Comparison of ENCODE assay signal across 9 mouse cellular contexts in genomic region chr4:134950518-134951091, GRCm38 (mm10). TPM values are rescaled to one million over a fixed set of nuclear protein-coding genes. Genes with fewer than 3 reads are reported as not detected.
DNase-seq lines count a peak whose midpoint lies in the region; ATAC-seq and TF ChIP-seq lines count a peak whose summit lies in the region.
"Had no signal": no experiment of that assay in that cellular context is flagged by ENCODE, and none has a peak within 500 bp of the region (broad histone marks: within the 10 kb centered on the region; RNA-seq: fewer than 3 reads in every experiment).

No protein-coding gene starts in this region.

- H3K27ac ChIP-seq in gastrocnemius, adult 2 months, result no peak overlapping the region
- no peak overlapping the region; the same call in 1 of the 2 replicates for H3K27ac ChIP-seq in forebrain, embryonic 16.5 days (ENCODE audit: low read length)
- 0 out of 2 replicates have a peak overlapping the region, but pooled peaks have one; percentile 38 for H3K27ac ChIP-seq in midbrain, embryonic 15.5 days
- H3K27ac ChIP-seq in left cerebral cortex, adult 2 months, result no peak overlapping the region

- intact Hi-C loops in gastrocnemius, adult 2 months (cut with DNase I), result no loop called here
- intact Hi-C loops in gastrocnemius, postnatal 36 days (cut with DNase I), result no loop called here
- intact Hi-C loops in left cerebral cortex, adult 2 months (cut with DNase I), result no loop called here

- H3K9me3 ChIP-seq in forebrain, embryonic 16.5 days (ENCODE audit: control insufficient read depth, low read length), result no peaks in the 10 kb centered on the region
- no peaks in the 10 kb centered on the region for H3K9me3 ChIP-seq in midbrain, embryonic 15.5 days
- H3K9me3 ChIP-seq: G1E had no signal

- 13% methylated on average over 11 of the region's 11 CpGs for WGBS in forebrain, embryonic 16.5 days
- 17% methylated on average over 11 of the region's 11 CpGs for WGBS in midbrain, embryonic 15.5 days

- peak; percentile 12; the same call in 1 of the 2 replicates for TF ChIP-seq CTCF in gastrocnemius, adult 2 months (IDR thresholded peaks at IDR 0.05)
- no peak; the same call in 1 of the 2 replicates for TF ChIP-seq CTCF in left cerebral cortex, adult 2 months (IDR thresholded peaks at IDR 0.05)

- H3K4me2 ChIP-seq in forebrain, embryonic 16.5 days (ENCODE audit: low read length), result no peak overlapping the region
- no peak overlapping the region for H3K4me2 ChIP-seq in midbrain, embryonic 15.5 days

- DNase-seq in gastrocnemius, adult 2 months, result peak; percentile 34
- DNase-seq in gastrocnemius, postnatal 36 days, result no peak
- DNase-seq in NIH3T3 (ENCODE audit: low read depth), result peak; percentile 88
- DNase-seq in kidney, postnatal 14 days, result peak; percentile 63
- no peak for DNase-seq in c-Kit-positive CD71-positive TER-119-positive erythroid progenitor cells, embryonic 14.5 days (ENCODE audit: low spot score)
- no peak for DNase-seq in left cerebral cortex, adult 2 months (ENCODE audit: extremely low spot score in 1 of 2, low spot score in 2 of 2)

- peak; percentile 85 for ATAC-seq in forebrain, embryonic 16.5 days
- peak; percentile 70 for ATAC-seq in midbrain, embryonic 15.5 days (replicated peaks)

- H3K27me3 ChIP-seq in forebrain, embryonic 16.5 days (replicated peaks; ENCODE audit: control insufficient read depth, insufficient read depth, low read length), result no peaks in the 10 kb centered on the region
- H3K27me3 ChIP-seq in midbrain, embryonic 15.5 days (replicated peaks), result 0 out of 2 replicates have a peak, but pooled peaks cover 4% of the 10 kb centered on the region

- H3K4me1 ChIP-seq in forebrain, embryonic 16.5 days (replicated peaks; ENCODE audit: control insufficient read depth, insufficient read depth, low read length), result peaks cover 16% of the 10 kb centered on the region
- peaks cover 14% of the 10 kb centered on the region; the same call in 1 of the 2 replicates for H3K4me1 ChIP-seq in midbrain, embryonic 15.5 days

- H3K36me3 ChIP-seq in forebrain, embryonic 16.5 days (ENCODE audit: control insufficient read depth, insufficient read depth), result no peaks in the 10 kb centered on the region
- H3K36me3 ChIP-seq in midbrain, embryonic 15.5 days (replicated peaks), result no peaks in the 10 kb centered on the region
- H3K36me3 ChIP-seq: G1E had no signal

- no peak overlapping the region for H3K4me3 ChIP-seq in gastrocnemius, adult 2 months
- no peak overlapping the region for H3K4me3 ChIP-seq in forebrain, embryonic 16.5 days (replicated peaks; ENCODE audit: low read length)
- no peak overlapping the region for H3K4me3 ChIP-seq in midbrain, embryonic 15.5 days
- H3K4me3 ChIP-seq in left cerebral cortex, adult 2 months, result no peak overlapping the region

- H3K9ac ChIP-seq in forebrain, embryonic 16.5 days (replicated peaks; ENCODE audit: low read depth, low read length), result no peak overlapping the region
- H3K9ac ChIP-seq in midbrain, embryonic 15.5 days, result no peak overlapping the region

RNA-seq across cellular contexts. Expression of gene Syf2, which starts 19.9 kb away (rescaled TPM):
- total RNA-seq in gastrocnemius, adult 2 months (2021), result 10 to 100 TPM; 39.5 to 40.9 TPM
- 10 to 100 TPM; 31.4 to 39.2 TPM for total RNA-seq in gastrocnemius, postnatal 36 days (2021)
- polyA plus RNA-seq in forebrain, embryonic 16.5 days (2015; fragmentation: Nextera tagmentation; extraction: Ambion mirVana), result 73.2 and 78.4 TPM in 2 replicates
- 58.6 and 60.5 TPM in 2 replicates for polyA plus RNA-seq in midbrain, embryonic 15.5 days (2015; fragmentation: Nextera tagmentation; extraction: Ambion mirVana)
- total RNA-seq in left cerebral cortex, adult 2 months (2021), result 10 to 100 TPM; 53.9 to 58.7 TPM

RNA-seq across cellular contexts. Expression of gene Rsrp1, which starts 27.2 kb away (rescaled TPM):
- total RNA-seq in gastrocnemius, adult 2 months (2021), result 100 to 1,000 TPM; 221 to 234 TPM
- total RNA-seq in gastrocnemius, postnatal 36 days (2021), result 100 to 1,000 TPM; 146 to 182 TPM
- 644 and 645 TPM in 2 replicates for polyA plus RNA-seq in forebrain, embryonic 16.5 days (2015; fragmentation: Nextera tagmentation; extraction: Ambion mirVana)
- 559 and 566 TPM in 2 replicates for polyA plus RNA-seq in midbrain, embryonic 15.5 days (2015; fragmentation: Nextera tagmentation; extraction: Ambion mirVana)
- 100 to 1,000 TPM; 284 to 304 TPM for total RNA-seq in left cerebral cortex, adult 2 months (2021)

RNA-seq across cellular contexts. Expression of gene Tmem50a, which starts 35.8 kb away (rescaled TPM):
- total RNA-seq in gastrocnemius, adult 2 months (2021), result 10 to 100 TPM; 27.8 to 30.9 TPM
- 10 to 100 TPM; 28.0 to 28.9 TPM for total RNA-seq in gastrocnemius, postnatal 36 days (2021)
- polyA plus RNA-seq in forebrain, embryonic 16.5 days (2015; fragmentation: Nextera tagmentation; extraction: Ambion mirVana), result 201 and 205 TPM in 2 replicates
- polyA plus RNA-seq in midbrain, embryonic 15.5 days (2015; fragmentation: Nextera tagmentation; extraction: Ambion mirVana), result 203 and 218 TPM in 2 replicates
- 100 to 1,000 TPM; 113 to 116 TPM for total RNA-seq in left cerebral cortex, adult 2 months (2021)

Comparison
In these comparisons a context has a peak if more than half of its experiments do, and no peak if none do; other contexts are left out.
1. DNase-seq: peak in gastrocnemius, adult 2 months (single experiment), NIH3T3 (single experiment) and kidney, postnatal 14 days (single experiment); none in gastrocnemius, postnatal 36 days (0 of 2), c-Kit-positive CD71-positive TER-119-positive erythroid progenitor cells, embryonic 14.5 days (single experiment) and left cerebral cortex, adult 2 months (0 of 2).